Mouse (Mus musculus) forebrain, embryonic 13.5 days (tissue): ENCODE measurements around the gene Col7a1. TPM values are rescaled to one million over a fixed set of nuclear protein-coding genes. Genes with fewer than 3 reads are reported as not detected.

Experiments used
- ATAC-seq: fragments of 200-750 bp; cut with Nextera tagmentation; 2 replicates; pipeline ENCODE4 v1.8.0; 2017
- H3K27ac ChIP-seq: fragments of 300-500 bp; sonication (generic); 2 replicates; pipeline ENCODE4 v1.5.1; 2015; ENCODE audit warnings: inconsistent platforms, mild to moderate bottlenecking, moderate library complexity
- H3K27me3 ChIP-seq: fragments of 300-500 bp; sonication (generic); 2 replicates; pipeline ENCODE4 v1.6.1; 2015; ENCODE audit warnings: mild to moderate bottlenecking, inconsistent platforms
- H3K36me3 ChIP-seq: fragments of 300-500 bp; sonication (generic); 2 replicates; pipeline ENCODE4 v1.6.1; 2015; ENCODE audit warnings: mild to moderate bottlenecking, inconsistent platforms; ENCODE audit not compliant: poor library complexity, severe bottlenecking
- H3K4me1 ChIP-seq: fragments of 300-500 bp; sonication (generic); 2 replicates; pipeline ENCODE4 v1.6.1; 2015; ENCODE audit warnings: inconsistent platforms
- H3K4me2 ChIP-seq: fragments of 300-500 bp; sonication (generic); 2 replicates; pipeline ENCODE4 v1.6.1; 2015; ENCODE audit warnings: inconsistent platforms, mild to moderate bottlenecking, moderate library complexity
- H3K4me3 ChIP-seq: fragments of 300-500 bp; sonication (generic); 2 replicates; pipeline ENCODE4 v1.5.1; 2015; ENCODE audit warnings: mild to moderate bottlenecking, inconsistent platforms
- H3K9ac ChIP-seq: fragments of 300-500 bp; sonication (generic); 2 replicates; pipeline ENCODE4 v1.6.1; 2015; ENCODE audit warnings: mild to moderate bottlenecking, inconsistent platforms
- H3K9me3 ChIP-seq: fragments of 300-500 bp; sonication (generic); replicated peaks from 2 replicates; pipeline ENCODE4 v1.6.1; 2016; ENCODE audit warnings: inconsistent platforms
- WGBS: fragments of 180-500 bp; shearing (Covaris S2); methylation state at CpG from one replicate; pipeline ENCODE4 v1.1.7; 2015; 5-methylcytosine and 5-hydroxymethylcytosine counted together
- polyA plus RNA-seq: library from polyadenylated mRNA; unstranded; fragments of >200 nt; fragmentation: Nextera tagmentation; extraction: Ambion mirVana; gene quantifications from 2 replicates; pipeline ENCODE4 v1.2.1, GENCODE M21; 2015

Gene Col7a1
- polyA plus RNA-seq, 1 experiment from 2014 or later, result 1.6 TPM

- Histone ChIP-seq H3K27me3 (no peaks in the 10 kb centered on the region), H3K4me3 (no peak overlapping the region), H3K27ac (no peak overlapping the region), H3K4me2 (no peak overlapping the region), H3K36me3 (no peaks in the 10 kb centered on the region), H3K9me3 (no peaks in the 10 kb centered on the region), H3K4me1 (peaks cover 19% of the 10 kb centered on the region), H3K9ac (no peak overlapping the region)
- WGBS, result 19% methylated on average over 15 of the region's 15 CpGs
- no peak for ATAC-seq
These were observed 34.4 kb downstream of the Col7a1 start for GRCm38 (mm10) chr9:108987704-108988350.

- Histone ChIP-seq H3K27ac (no peak overlapping the region), H3K27me3 (no peaks in the 10 kb centered on the region), H3K4me1 (peaks cover 23% of the 10 kb centered on the region), H3K36me3 (no peaks in the 10 kb centered on the region), H3K4me2 (no peak overlapping the region), H3K4me3 (no peak overlapping the region), H3K9ac (no peak overlapping the region; the same call in 1 of the 2 replicates), H3K9me3 (no peaks in the 10 kb centered on the region)
- 84% methylated on average over 4 of the region's 4 CpGs for WGBS
- ATAC-seq, result no peak
These were observed 36.5 kb downstream of the Col7a1 start for GRCm38 (mm10) chr9:108989802-108990461.

DNA sequence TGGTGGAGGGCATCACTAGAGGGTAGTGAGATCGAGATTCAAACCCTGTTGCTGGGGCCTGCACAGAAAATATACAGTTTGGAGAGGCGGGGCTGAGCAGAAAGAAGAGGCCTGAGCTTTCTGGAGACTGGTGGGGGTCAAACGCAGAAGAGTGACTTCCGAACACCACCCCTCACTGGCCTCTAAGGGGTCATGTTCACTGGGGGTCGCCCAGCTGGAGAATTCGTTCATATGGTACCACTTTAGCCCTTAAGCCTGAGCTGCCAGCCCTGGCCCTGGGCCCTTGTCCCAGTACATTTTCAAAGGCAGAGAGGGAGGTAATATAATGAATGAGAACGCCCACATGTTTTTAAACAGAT is 37.1 kb downstream of the Col7a1 start:
- Histone ChIP-seq H3K4me1 (peaks cover 23% of the 10 kb centered on the region), H3K4me2 (no peak overlapping the region), H3K4me3 (no peak overlapping the region), H3K27ac (no peak overlapping the region), H3K27me3 (no peaks in the 10 kb centered on the region), H3K36me3 (no peaks in the 10 kb centered on the region), H3K9ac (no peak overlapping the region), H3K9me3 (no peaks in the 10 kb centered on the region)
- 53% methylated on average over 7 of the region's 7 CpGs for WGBS
- ATAC-seq, result no peak

DNA sequence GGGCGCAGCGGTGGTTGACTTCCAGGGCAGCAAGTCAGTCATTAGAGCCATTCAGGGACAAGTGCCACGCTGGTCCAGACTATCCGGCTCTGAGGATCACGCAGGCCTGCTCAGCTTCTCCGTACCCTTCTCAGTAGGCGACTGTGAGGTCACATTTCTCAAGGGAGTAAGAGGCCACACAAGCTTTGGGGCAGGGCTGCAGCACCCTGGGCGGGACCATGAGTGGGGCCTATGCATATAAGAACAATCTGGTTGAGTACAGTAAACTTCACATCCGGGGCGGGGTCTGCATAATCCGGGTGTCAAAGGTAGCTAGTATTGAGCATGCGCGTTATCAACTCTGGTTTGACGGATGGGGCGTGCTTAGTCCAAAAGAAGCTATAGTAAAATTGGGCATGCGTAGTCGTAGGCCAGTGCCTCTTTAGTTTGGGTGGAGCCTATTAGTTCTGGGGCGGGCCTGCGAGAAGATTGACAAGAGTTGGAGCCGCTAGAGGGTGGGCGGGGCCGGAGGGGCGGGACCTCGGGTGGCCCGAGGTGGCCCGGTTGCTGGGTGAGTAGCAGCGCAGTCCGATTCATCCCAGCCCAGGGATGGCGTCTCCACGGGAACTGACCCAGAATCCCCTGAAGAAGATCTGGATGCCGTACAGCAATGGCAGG is 38.2 kb downstream of the Col7a1 start, which contains the start of gene Pfkfb4:
Gene Pfkfb4, plus strand, starts transcription at position 351 of the 657 bp plus-strand sequence.
- Histone ChIP-seq H3K4me2 (peak within 1 kb of the TSS; percentile 68), H3K36me3 (no peaks in the 10 kb centered on the region), H3K4me1 (peaks cover 23% of the 10 kb centered on the region), H3K27me3 (no peaks in the 10 kb centered on the region), H3K4me3 (peak within 1 kb of the TSS; percentile 55), H3K9ac (peak within 1 kb of the TSS; percentile 70), H3K9me3 (no peaks in the 10 kb centered on the region), H3K27ac (peak within 1 kb of the TSS; percentile 77)
- ATAC-seq, result peak; percentile 95
- 1% methylated on average over 31 of the region's 31 CpGs for WGBS

- peak; percentile 31 for ATAC-seq
These were observed 38.7 kb downstream of the Col7a1 start for GRCm38 (mm10) chr9:108992085-108992469.

GRCm38 (mm10) chr9:108992620-108993361 is 39.4 kb downstream of the Col7a1 start:
- no peaks in the 10 kb centered on the region for H3K36me3 ChIP-seq
- 88% methylated on average over 9 of the region's 9 CpGs for WGBS
- H3K4me1 ChIP-seq, result peaks cover 23% of the 10 kb centered on the region
- no peak overlapping the region for H3K27ac ChIP-seq
- H3K9me3 ChIP-seq, result no peaks in the 10 kb centered on the region
- H3K4me3 ChIP-seq, result peak overlapping the region; percentile 55; the same call in 1 of the 2 replicates
- no peak overlapping the region for H3K9ac ChIP-seq
- no peaks in the 10 kb centered on the region for H3K27me3 ChIP-seq
- peak overlapping the region; percentile 68 for H3K4me2 ChIP-seq
- no peak for ATAC-seq

More at GRCm38 (mm10) chr9:108992085-108992469, 38.7 kb downstream of the Col7a1 start:
- H3K4me2 ChIP-seq, result peak overlapping the region; percentile 68
- no peaks in the 10 kb centered on the region for H3K9me3 ChIP-seq
- peaks cover 23% of the 10 kb centered on the region for H3K4me1 ChIP-seq
- H3K4me3 ChIP-seq, result peak overlapping the region; percentile 55
- H3K27ac ChIP-seq, result peak overlapping the region; percentile 54
- H3K9ac ChIP-seq, result peak overlapping the region; percentile 70
- no peaks in the 10 kb centered on the region for H3K36me3 ChIP-seq
- no peaks in the 10 kb centered on the region for H3K27me3 ChIP-seq
- WGBS, result 7% methylated on average over 18 of the region's 18 CpGs

DNA sequence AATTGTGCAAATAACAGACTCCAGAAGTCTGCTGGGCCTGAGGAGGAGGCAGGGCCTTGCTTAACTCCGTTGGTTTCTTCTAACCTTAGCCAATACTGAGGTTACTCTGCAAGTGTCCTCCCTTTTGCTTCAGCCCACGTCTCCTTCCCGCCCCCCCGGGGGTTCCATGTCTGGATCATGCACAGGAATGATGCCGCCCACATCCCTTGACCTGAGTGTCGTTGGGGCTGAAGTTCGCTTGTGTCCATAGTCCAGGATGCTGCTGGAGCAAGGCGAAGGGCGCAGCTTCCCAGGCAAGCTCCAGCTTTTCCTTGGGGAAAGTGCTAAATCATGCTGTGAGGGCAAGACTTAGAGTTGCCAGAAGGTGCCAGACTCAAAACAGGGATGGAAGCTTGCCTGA is 43.0 kb downstream of the Col7a1 start:
- Histone ChIP-seq H3K4me2 (no peak overlapping the region), H3K36me3 (no peaks in the 10 kb centered on the region), H3K9ac (no peak overlapping the region), H3K4me1 (peaks cover 13% of the 10 kb centered on the region), H3K4me3 (no peak overlapping the region), H3K27me3 (no peaks in the 10 kb centered on the region), H3K9me3 (no peaks in the 10 kb centered on the region), H3K27ac (no peak overlapping the region)
- no peak for ATAC-seq
- WGBS, result 83% methylated on average over 9 of the region's 9 CpGs

GRCm38 (mm10) chr9:108998287-108999166 is 45.1 kb downstream of the Col7a1 start:
- H3K4me2 ChIP-seq, result no peak overlapping the region
- 84% methylated on average over 19 of the region's 19 CpGs for WGBS
- H3K9ac ChIP-seq, result peak overlapping the region; percentile 40; the same call in 1 of the 2 replicates
- ATAC-seq, result no peak
- no peak overlapping the region for H3K4me3 ChIP-seq
- H3K27me3 ChIP-seq, result no peaks in the 10 kb centered on the region
- H3K36me3 ChIP-seq, result no peaks in the 10 kb centered on the region
- no peaks in the 10 kb centered on the region; the same call in none of the 2 replicates for H3K4me1 ChIP-seq
- H3K9me3 ChIP-seq, result no peaks in the 10 kb centered on the region
- H3K27ac ChIP-seq, result no peak overlapping the region

DNA sequence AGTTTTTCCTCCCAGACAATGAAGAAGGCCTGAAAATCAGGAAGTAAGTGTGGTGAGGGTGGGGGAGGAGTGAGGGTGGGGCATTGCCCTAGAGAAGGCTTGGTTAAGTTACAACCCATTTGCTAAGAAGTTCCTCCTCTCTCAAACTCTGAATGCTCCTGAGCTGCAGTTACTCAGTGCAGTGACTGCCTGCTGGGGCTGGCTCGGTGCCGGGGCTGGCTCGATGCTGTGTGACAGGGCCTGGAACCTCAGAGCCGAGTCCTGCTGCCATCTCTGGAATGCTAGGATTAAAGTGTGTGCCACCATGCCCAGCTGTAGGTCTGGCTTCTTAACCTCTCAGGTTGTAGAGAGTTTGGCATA is 45.8 kb downstream of the Col7a1 start:
- no peak overlapping the region for H3K4me3 ChIP-seq
- no peak overlapping the region for H3K9ac ChIP-seq
- H3K27me3 ChIP-seq, result no peaks in the 10 kb centered on the region
- H3K27ac ChIP-seq, result no peak overlapping the region
- no peaks in the 10 kb centered on the region for H3K9me3 ChIP-seq
- H3K4me2 ChIP-seq, result no peak overlapping the region
- no peaks in the 10 kb centered on the region; the same call in none of the 2 replicates for H3K4me1 ChIP-seq
- no peaks in the 10 kb centered on the region for H3K36me3 ChIP-seq
- no peak for ATAC-seq
- 76% methylated on average over 4 of the region's 4 CpGs for WGBS

GRCm38 (mm10) chr9:109000726-109001125 is 47.3 kb downstream of the Col7a1 start:
- no peak overlapping the region for H3K9ac ChIP-seq
- no peak overlapping the region for H3K27ac ChIP-seq
- 13% methylated on average over 3 of the region's 3 CpGs for WGBS
- H3K4me1 ChIP-seq, result no peaks in the 10 kb centered on the region; the same call in none of the 2 replicates
- H3K9me3 ChIP-seq, result no peaks in the 10 kb centered on the region
- no peak overlapping the region for H3K4me2 ChIP-seq
- no peaks in the 10 kb centered on the region for H3K36me3 ChIP-seq
- no peaks in the 10 kb centered on the region for H3K27me3 ChIP-seq
- no peak overlapping the region for H3K4me3 ChIP-seq
- ATAC-seq, result peak; percentile 69

GRCm38 (mm10) chr9:109003201-109003600 is 49.8 kb downstream of the Col7a1 start:
- Histone ChIP-seq H3K9me3 (no peaks in the 10 kb centered on the region), H3K27ac (no peak overlapping the region), H3K4me3 (no peak overlapping the region), H3K9ac (no peak overlapping the region), H3K4me1 (no peaks in the 10 kb centered on the region), H3K36me3 (no peaks in the 10 kb centered on the region; the same call in 1 of the 2 replicates), H3K27me3 (no peaks in the 10 kb centered on the region), H3K4me2 (no peak overlapping the region)
- no peak for ATAC-seq
- WGBS, result 48% methylated on average over 2 of the region's 2 CpGs
